Mouse (Mus musculus): ENCODE measurements around the gene Fbn1.

The Fbn1 gene

DNA sequence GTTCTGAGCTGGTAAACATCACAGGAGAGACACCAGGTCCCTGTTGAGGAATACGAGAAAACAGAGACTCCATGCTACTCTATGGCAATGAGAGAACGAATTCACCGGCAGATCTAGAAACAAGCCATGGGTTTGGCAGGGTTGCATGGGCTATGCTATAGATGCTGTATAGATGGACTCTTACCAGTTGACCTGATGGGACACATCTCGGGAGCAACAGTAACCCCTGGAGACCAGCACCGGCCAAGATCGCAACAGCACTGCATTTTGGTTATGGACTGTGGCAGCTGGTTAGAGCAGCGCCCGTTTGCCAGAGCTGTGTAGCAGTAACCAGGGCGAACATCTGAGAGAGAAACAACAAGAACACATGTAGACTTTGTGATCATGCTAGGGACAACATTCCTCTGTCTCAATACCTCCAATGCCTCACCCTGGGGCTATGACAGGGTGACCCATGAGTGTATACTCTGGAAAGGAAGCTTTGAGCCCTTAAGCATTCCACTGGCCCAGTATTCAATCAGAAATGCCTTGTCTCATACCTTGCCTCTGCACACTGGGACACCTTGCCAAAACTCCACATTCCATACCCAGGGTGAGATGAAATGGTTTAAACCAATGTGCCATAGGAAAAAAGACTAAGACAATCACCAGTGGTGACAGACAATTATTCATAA lies 113.2 kb downstream of the Fbn1 start:
- DNase-seq (ENCODE audit: low read depth), result no peak

DNA sequence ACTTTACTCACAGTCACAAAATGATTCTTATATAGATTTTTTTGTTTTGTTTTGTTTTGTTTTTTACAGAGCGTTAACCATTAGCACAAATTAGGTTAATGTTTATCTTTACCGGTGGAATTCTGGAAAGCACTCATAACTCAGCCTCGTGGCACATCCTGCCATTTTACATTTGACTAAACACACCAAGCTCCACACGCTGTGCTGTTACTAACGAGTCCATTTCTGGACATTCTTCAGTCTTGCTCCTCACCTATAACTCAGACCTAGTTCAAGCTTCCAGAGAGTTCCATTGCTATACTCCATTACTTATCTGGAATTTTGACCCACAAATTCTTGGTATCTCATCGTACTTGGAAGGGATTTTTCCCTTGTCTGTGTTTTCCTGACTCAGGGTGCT lies 116.2 kb downstream of the Fbn1 start:
- DNase-seq (ENCODE audit: low read depth), result no peak

DNA sequence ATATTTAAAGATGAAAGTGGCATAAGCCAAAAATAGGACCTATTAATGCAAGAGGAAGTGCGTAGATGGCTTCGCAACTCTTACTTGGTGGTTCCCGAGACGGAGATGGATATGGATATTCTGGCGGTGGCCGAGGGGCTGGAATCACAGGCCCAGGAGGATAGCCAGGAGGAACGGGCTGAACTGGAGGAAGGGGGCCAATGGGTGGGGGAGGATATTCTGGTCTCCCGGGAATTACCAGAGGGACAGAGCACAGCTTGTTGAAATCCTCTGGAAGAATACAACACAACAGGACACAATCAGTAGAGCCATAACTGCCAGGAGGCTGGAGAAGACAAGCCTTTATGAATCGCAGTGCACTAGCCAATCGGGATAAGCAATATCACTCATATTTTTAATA lies 118.0 kb downstream of the Fbn1 start:
- DNase-seq (ENCODE audit: low read depth), result no peak

DNA sequence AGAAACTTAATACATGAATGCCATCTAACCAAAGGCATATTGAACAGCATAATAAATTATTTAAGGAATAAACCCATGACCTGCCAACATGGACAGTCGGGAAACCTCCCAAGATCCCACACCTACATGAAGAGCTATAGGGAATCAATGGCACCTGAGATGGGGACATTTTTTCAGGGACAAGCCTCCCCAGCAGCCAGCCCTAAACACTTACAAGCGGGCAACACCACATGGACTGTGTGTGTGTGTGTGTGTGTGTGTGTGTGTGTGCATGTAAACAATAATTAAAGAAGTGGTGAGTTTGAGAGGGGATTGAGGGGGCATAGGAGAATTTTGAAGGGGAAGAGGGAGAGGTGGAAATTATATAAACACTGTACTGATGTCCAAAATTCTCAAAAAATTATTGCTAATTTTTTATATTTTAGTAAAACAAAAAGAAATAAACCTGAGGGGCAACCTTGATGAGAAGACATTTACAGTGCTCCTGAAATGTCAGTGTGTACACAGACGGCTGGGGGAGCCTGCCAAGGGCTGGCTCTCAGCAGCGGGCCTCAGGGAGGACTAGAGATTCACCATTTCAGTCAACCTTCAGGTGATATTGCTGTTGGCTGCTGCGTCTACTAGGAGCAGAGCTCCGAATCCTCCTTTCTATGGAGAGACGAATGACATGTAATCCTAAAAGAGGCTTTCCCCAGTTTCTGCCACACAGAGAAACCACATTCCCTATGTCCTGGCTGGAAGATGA lies 121.4 kb downstream of the Fbn1 start:
- DNase-seq (ENCODE audit: low read depth), result no peak

DNA sequence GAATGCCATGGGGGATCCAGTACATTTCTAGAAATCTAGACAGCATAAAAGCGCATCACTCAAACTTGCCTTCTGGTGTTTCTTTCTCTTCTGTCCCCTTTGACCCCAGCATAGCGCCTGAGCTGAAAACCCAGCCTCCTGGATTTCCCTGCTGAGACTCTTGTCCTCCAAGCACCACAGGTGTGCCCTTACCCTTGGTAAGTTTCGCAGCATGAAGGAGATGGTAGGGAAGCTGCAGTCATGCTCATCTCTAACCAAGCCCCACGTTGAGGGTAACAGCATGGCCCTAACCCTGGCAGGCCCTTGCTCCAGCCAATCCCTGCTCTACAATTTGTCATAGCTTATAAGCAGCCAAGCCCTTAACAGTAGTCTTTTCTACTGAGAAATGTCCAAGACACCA lies 122.9 kb downstream of the Fbn1 start:
- DNase-seq (ENCODE audit: low read depth), result no peak

DNA sequence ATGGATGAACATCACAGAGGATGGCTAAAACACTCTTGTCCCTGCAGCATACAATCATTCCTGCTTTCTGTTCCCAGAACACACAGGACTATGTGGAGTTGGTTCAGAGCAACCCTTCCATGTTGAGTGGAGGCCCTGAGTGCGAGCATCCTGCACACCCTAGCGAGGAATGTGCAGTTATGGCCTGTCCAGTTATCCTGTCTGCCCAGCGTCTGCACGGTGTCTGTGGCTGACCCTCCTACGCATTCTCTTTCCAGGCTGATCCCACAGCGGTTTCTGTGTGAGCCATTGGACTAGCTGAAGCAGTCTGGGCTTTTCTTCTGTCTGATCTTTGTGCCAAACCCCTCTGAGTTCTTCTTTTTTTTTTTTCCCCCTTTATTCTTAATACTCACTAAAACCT lies 123.4 kb downstream of the Fbn1 start:
- DNase-seq (ENCODE audit: low read depth), result no peak

DNA sequence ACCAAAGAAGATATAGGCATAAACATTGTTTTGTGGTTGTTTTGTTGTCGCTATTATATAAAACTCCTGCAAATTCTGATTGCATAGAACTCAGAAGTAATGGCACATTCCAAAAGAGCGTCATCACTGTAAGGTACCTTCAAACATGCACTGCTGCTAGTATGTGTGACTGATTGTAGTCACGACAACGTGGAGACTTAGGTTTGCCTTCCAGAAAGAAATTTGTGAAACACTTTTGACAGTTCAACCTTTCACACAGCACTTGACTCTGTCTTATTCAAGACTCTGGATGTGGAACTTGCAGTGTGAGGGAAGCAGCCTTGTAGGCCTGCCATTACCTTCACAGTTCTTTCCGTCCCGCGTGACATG lies 124.5 kb downstream of the Fbn1 start:
- no peak for DNase-seq (ENCODE audit: low read depth)

DNA sequence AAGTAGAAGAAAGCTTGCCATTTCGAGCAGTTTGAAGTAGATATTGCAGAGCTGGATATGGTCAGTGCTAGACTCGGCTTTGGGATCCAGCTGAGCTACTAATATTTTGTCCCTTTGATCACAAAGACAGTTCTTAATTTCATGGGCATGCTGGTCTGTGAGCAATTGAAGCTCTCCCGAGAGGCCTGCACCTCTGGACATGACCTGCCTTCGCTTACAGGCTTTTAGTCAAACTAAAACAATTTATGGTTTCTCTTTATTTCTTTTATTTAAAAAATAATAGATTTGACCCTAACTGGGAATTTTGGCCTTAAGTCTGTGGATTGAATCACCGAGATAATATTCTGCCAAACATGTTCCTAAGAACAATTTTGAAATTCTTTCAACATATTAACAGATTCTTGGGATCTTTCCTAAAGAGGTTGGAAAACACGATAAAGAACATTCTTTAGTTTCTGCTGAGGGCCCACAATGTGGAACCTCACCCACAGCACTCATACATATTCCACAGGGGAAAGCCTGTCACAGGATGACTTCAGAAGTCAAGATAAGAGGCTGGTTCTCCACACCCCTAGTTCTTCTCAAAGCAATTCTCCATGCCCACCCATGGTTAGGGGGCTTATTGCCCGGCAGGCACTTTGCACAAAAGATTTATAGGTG lies 125.0 kb downstream of the Fbn1 start:
- DNase-seq (ENCODE audit: low read depth), result no peak

DNA sequence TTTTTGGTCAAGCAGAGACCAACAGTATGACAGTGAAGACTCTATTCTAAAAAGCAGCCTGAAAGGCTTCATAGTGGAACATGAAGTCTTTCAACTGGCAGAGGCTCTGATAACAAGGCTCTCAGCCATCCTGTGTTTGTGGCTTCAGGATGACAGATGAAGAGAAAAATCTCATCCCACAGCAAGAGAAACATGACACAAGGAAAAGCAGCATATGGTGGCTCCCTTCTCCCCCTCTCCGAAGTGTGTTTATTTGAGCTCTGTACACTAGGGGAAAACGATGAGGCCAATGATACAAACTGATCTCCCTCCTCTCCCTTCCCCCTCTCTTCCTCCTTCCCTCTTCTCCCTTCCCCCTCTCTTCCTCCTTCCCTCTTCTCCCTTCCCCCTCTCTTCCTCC lies 127.7 kb downstream of the Fbn1 start:
- no peak for DNase-seq (ENCODE audit: low read depth)

DNA sequence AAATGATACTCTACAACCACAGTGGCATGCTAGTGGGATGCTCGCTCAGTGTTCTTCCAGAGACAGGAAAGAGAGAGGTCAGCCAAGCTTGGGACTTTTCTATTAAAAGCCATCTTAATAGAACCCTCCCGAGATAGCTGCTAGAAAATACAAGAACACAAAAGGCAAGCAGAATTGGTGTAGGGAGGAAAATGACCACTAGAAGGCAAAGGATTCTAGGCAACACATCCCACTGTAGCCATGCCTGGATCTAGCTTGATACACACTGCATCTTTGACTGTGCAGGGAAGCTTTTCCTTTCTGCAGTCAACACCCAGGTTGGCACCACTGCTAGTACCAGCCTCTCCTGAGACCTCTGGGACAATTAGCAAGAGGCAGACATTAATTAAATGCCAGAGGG lies 128.6 kb downstream of the Fbn1 start:
- DNase-seq (ENCODE audit: low read depth), result no peak

DNA sequence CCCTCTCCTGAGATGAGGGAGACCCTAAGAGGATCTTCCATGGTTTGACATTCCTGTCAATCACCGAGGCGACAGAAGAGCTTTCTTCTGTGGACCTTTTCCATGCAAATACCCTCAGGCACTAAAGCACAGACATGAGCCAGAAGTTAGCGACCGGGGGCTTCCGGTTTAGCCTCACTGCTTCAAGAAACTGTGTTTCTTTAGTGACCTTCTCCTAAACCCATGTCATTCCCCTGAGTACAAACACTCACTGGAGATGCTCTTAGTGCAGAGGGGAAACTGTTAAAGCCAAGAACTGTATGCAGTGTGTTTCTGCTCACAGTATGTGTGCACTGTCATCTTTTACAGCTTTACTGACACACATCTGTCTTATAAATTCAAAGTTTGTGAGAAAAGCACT lies 131.9 kb downstream of the Fbn1 start:
- no peak for DNase-seq (ENCODE audit: low read depth)

DNA sequence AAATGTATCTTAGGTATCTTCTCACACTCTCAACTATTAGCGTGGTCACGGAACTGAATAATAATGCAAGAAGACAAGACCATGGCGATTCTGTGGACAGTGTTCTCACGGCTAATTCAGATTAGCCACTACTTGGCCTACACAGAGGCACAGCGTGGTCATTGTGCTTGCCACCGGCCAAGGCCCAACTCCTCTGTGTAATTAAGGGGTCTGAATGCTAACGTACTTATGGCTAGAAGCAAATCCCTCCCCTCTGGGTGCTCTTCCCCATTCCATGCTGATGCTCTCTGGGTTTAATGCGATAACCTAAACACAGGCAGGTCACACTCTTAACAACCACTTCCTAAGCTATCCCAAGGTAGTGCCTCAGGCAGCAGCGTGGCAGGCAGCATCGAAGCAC lies 132.5 kb downstream of the Fbn1 start:
- DNase-seq (ENCODE audit: low read depth), result no peak

DNA sequence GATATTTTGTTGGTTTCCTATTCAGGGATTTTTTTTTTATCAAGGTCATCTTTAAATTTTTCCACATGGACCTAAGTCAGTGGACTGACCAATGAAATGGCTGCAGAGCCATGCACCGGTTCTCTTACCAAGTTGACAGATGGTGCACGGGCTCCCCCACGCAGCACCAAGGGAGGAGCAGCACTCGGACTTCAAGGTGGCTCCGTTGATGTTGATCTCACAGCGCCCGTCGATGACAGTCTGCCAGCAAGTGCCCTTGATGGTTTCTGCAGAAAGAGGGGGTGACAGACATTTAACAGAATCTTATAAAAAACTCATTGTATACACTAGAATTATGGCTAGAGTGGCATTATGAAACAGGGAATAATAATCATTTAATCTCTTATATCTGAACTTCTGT lies 138.1 kb downstream of the Fbn1 start:
- no peak for DNase-seq (ENCODE audit: low read depth)

DNA sequence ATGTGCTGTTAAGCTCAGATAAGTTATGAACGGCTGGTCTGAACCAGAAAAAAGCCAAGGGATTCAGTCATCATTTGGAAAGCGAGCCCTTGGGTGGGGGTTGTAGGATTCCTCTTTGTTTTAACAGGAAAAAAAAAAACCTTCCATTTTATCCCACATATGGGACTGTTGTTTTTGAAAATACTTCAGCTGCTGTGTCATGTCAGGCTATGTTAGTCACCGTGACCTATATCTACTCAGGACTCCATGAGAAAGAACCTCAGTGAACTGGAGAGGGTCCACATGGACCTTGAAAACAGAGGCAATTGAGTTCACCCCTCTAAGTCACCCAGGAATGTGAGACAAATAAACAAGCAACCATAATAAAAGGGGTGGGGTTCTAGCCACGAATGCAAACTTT lies 139.2 kb downstream of the Fbn1 start:
- DNase-seq (ENCODE audit: low read depth), result no peak

DNA sequence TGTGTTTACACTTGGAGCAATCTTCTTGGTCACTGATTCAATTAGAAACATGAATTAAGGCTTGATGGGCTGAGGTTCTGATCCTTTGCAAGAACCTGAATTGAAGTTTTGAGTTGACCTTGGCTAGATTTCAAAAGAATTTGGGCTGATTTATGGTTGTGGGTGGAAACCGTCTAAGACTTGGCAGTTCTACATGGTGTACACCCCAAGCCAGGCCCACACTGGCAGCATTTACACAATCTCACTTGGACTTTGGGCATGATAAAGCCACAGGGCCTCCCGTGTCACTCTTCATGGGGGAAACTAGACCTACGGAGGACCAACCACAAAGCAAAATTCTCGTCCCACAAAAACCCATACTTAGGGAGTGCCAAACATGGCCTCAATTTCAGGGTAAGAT lies 146.1 kb downstream of the Fbn1 start:
- no peak for DNase-seq (ENCODE audit: low read depth)

DNA sequence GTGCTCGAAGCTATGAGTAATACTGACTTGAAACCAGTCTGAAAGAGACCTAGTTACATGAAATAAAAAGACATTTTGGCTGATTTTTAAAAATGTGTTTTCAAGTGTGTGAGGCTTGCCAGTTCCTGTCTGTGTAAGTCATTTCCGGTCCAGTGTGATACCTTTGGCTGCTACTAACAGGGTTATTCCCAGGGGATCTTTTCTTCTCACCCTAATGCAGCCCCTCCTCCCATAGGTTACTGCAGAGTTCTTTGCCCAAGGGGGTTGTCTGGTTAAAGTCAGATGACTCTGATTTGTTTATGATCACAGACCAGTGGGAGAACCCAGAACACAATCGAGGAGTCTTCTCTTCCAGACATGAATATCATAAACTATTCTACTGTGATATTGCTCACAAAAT lies 151.3 kb downstream of the Fbn1 start:
- no peak for DNase-seq (ENCODE audit: low read depth)

DNA sequence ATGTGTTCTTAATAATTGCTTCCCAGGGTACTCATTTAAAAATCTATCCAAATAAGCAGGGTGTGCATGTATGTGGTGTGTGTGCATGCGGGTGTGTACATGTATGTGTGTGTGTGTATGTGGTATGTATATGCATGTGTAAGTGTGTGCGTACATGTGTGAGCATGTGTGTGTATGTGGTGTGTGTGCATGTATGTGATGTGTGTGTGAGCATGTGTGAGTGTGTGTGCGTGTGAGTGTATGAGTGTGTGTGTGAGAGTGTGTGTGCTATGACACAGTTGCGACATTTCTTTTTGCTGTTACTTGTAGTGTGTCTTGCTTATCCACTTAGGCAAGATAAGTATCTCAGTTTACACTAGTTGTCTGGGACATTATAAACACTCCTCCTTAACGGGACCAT lies 151.7 kb downstream of the Fbn1 start:
- no peak for DNase-seq (ENCODE audit: low read depth)

DNA sequence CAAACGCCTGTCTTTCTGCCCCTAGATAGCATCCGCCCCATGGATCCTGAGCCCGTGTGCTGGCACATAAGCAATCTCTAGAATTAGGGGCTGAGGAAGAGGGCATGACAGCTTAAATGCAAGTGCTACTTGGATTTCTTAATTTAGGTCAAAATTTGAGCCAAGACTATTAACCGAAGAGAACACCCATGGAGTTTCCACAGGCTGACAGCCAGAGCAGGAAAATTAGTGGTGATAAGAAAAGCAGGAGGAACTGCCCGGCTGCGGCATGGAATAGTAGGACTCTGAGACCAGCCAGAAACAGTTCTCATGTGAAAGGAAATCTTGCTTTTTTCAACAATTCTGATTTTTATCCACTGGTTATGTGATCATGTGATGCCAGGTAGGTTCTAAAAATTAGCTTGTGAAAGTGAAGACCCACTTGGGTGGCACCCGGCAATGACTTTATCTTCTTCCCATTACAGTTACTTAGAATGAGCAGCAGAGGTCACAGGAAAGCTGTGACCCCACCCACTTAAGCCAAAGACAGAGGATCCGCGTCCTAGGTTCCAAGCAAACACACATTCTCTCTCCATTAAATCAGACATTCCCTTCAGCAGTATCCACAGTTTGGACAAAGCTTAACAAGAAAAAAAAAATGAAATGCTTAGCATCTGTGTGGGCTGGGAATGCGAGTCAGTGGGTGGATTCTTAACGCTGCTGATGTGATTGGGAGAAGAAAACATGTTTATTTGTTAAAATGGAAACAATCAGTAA lies 152.4 kb downstream of the Fbn1 start:
- DNase-seq (ENCODE audit: low read depth), result no peak

DNA sequence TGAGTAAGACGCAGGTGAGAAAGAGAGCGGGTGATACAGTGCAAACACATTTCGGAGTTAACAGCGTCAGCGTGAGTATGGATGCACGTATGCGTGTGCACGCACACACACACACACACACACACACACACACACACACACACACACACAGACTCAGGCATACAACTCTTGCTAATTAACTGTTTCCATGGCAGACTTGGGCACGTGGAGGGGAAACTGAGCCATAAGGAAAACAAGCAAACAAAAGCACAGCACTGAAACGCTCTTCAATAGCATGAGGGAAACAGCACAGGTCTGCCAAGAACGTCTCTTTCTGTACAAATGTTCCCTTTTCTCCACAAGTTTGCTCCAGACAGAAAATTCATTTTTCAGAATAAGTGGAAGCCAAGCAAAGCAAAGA lies 153.2 kb downstream of the Fbn1 start:
- DNase-seq (ENCODE audit: low read depth), result no peak

DNA sequence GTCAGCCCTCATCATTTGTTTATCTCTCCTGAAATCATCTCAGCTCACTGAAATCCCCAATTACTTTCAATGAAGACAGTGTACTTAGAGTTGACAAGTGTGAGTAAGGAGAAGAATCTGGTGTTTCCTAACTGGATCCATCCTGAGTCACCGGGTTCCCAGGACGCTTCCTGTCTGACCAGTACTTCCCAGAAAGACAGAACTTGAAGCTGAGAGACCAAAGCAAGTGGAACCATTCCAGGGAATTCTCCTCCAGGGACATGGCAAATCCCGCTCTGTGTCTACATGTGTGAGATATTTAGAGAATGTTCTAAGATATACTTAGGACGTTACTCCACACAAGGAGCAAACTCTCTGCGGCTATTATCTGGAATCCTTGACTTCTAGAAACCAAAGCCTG lies 158.6 kb downstream of the Fbn1 start:
- DNase-seq (ENCODE audit: low read depth), result no peak

DNA sequence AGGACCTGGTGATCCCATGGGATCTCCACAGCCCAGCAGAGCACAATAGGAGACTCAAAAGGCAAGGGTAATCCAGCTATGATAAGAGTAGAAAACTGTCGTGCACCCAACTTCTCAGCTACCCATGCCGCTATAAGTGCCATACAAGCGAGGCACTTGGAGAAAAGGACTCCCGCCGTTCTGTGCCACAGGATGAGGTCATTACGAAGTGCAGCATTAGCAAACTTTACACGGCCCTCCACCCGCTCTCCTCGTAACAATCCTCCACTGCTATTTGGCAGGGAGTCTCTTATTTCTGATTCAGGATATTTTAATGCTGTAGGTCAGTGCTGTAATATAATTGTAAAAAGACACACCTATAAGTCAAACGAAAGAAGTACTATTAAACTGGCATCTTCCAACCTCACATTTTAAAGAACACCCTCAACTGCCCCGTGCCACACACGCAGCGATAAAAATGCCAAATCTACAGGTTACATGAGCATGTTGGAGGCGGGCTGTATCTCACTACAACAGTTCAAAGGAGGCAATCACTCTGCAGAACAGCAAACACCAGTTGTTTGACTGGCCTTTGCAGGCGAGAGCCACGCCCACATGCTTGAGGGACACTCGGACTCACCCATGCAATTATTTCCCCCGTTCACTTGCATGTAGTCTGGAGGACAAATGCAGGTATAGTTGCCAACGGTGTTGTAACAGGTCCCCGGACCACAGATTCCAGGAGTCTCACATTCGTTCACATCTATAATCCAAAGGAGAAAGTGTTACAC lies 165.4 kb downstream of the Fbn1 start:
- no peak for DNase-seq (ENCODE audit: low read depth)

DNA sequence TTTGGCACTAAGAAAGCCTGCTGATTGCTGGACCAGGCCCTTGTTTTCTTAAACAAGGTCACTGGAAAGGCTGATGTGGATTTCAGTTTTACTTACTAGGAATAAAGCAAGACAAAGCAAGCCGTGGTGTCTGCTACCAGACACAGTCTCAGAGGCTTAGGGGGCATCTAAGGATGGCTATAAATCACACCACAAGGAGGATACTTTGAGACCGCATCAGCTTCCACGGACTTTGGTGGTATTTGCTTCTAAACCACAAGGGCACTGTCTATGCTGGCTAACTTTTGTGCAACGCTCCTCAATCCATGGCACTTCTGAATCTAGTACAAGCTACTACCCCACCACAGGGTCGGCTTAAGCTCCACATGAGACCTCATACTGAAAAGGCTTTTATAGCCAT lies 167.4 kb downstream of the Fbn1 start:
- no peak for DNase-seq (ENCODE audit: low read depth)

Measured in induced T-regulatory cell, adult 2 months (primary cell).